ENCODE assay signal across 15 mouse cellular contexts in the genomic region with DNA sequence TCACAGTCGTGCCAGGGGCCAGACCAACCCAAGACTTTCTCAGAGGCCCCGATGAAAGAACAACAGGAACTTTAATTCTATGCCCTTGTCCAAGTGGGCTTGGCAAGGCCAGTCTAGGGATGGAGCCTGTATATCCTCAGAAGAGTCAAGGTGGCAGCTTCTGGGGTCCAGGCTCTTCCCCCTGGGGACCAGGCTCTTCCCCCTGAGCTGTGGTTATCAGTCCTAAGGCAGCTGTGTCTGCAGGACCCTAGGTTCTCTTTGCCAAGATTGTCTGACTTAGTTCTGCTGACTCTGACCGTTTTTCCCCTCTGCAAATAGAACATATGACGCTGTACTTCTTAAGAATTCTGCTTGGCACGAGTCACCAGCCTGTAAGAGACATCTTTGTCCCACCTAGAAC.
"Had no signal": no experiment of that assay in that cellular context is flagged by ENCODE, and none has a peak within 500 bp of the region (broad histone marks: within the 10 kb centered on the region; RNA-seq: fewer than 3 reads in every experiment).

No protein-coding gene starts in this region.

- H3K27ac ChIP-seq: lung, embryonic 15.5 days; midbrain, embryonic 13.5 days; midbrain, embryonic 15.5 days; neural tube, embryonic 12.5 days had no signal

- H3K27me3 ChIP-seq: lung, embryonic 15.5 days; midbrain, embryonic 13.5 days; midbrain, embryonic 15.5 days; neural tube, embryonic 12.5 days had no signal

- H3K4me2 ChIP-seq: lung, embryonic 15.5 days; midbrain, embryonic 11.5 days; midbrain, embryonic 13.5 days; midbrain, embryonic 15.5 days; neural tube, embryonic 12.5 days had no signal

- H3K36me3 ChIP-seq: lung, embryonic 15.5 days; midbrain, embryonic 13.5 days; midbrain, embryonic 15.5 days; neural tube, embryonic 12.5 days had no signal

- H3K9me3 ChIP-seq: lung, embryonic 15.5 days; megakaryocyte, embryonic 14.5 days; midbrain, embryonic 13.5 days; midbrain, embryonic 15.5 days; neural tube, embryonic 12.5 days had no signal

- DNase-seq: liver, postnatal 0 days; lung, adult 2 months; lung, postnatal 4 days; right cerebral cortex, postnatal 14 days; spleen, adult 18-20 months; thymus, adult 18-20 months; thymus, postnatal 14 days; thymus, postnatal 36 days had no signal

- H3K4me3 ChIP-seq: lung, embryonic 15.5 days; megakaryocyte, embryonic 14.5 days; midbrain, embryonic 13.5 days; midbrain, embryonic 15.5 days; neural tube, embryonic 12.5 days had no signal

- ATAC-seq: liver, postnatal 0 days; lung, postnatal 0 days; midbrain, embryonic 13.5 days; midbrain, embryonic 15.5 days had no signal

- H3K9ac ChIP-seq: liver, postnatal 0 days; lung, embryonic 15.5 days; midbrain, embryonic 13.5 days; midbrain, embryonic 15.5 days; neural tube, embryonic 12.5 days had no signal

- H3K4me1 ChIP-seq: midbrain, embryonic 13.5 days; midbrain, embryonic 15.5 days; neural tube, embryonic 12.5 days had no signal
